Mouse (Mus musculus): ENCODE measurements at regions not wholly inside any gene's neighbourhood (a gene's known extent, or its start where the extent isn't known, plus 50 kb on each side); places are given as distances from the start of the nearest gene placed in this dataset.
"Not testable (repeated sequence)": the region's sequence is repeated elsewhere in the genome, so short reads cannot be mapped to it uniquely, and the experiment has no call there.

DNA sequence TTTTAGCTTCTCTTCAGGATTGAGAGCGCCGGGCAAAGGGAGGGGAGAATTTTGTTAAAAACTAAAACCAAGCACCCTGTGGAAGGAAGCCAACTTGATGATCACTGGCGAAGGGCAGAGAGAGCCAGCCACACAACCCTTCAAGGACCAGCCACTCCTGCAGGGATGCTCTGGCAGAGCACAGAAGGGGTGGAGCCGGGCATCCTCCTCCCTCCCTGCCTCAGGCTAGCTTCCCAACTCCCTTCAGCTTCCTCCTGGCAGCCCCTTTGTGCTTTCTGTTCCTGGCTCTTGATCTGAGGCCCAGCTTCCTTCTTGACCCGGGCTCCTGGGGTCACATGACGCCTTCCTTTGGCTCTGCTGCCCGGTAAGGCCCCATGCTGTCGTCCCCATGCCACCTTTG is 591.8 kb upstream of the Gm10131 start:
- DNase-seq = no peak

DNA sequence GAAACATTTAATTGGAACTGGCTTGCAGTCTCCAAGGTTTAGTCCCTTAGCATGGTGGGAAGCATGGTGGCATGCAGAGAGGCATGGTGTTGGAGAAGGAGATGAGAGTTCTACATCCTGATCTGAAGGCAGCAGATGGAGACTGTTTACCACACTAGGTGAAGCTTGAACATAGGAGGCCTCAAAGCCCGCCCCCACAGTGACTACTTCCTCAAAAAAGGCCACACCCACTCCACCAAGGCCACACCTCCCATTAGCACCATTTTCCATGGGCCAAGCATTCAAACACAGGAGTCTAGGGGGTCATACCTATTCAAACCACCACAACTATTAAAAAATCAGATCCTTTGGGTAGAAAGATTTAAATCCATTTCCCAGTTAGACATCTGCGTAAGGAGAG is 591.3 kb upstream of the Gm10131 start:
- no peak for DNase-seq

DNA sequence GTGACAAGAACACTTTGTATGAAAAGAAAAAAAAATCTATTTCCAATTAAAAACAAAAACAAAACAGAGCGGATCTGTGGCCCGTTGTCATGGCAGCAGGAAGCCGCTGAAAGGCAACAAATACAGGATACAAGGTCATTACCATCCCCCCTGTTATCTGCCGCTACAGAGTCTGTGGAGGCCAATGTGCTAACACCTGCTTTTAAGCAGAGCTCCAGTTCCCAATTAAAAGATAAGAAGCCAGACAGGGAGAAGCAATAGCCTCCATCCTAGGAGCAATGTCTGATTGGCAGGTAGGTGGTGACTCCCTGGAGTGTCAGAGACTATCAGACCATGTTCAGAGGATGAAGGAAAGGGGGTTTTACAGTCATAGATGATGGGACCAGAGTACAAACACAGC is 587.5 kb upstream of the Gm10131 start:
- no peak for DNase-seq

DNA sequence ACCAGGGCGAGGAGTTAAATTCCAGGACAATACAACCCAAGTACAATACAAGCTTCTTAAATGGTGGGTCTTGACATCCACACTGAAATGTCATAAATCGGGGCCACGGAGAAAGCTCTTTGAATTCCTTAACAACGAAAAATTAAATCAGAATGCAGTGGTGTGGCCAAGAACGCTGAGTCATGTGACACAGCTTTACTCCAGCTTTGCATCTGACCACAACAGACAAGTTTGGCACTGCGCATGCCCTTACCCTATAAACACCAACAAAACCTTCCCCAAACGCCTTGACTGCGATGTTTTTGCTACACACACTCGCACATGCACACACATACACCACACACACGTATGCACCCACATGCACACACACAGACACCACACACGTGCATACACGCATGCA is 584.8 kb upstream of the Gm10131 start:
- DNase-seq = no peak

DNA sequence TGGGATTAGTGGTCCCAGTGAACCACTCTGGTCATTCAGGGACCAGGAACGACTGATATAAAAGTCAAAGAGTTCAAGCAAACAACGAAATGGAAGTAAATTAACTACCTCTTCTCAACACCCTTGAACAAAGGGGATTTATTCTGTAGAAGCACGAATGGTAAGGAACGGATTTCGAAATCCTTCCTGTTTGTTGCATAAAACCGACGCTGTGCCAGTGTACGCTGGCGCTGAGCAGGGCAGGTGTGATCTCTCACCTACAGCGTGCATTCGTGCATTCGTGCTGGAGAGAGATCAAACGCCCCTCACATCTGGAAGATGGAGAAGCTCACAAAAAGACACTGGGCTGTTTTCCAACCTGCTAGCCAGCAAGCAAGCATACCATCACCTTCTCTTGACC is 581.1 kb upstream of the Gm10131 start:
- DNase-seq = no peak

DNA sequence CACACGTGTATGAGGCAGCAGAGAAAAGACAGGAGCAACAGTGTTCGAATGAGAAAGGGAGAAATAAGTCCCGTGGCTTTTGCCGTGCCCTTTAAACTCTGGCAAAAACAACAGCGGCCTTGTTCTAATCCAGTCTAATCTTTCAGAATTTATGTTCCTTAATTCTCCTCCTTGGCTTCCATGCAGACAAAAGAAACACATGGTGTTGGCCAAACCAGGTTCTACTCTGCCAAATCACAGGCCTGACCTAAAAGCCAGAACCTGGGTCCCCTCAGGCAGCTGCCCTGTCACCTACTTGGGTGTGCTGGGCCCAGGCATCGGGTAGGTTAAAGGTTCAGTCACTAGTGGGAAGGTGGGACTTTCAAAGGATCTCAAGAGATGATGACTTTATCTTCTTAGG is 580.2 kb upstream of the Gm10131 start:
- DNase-seq = no peak

DNA sequence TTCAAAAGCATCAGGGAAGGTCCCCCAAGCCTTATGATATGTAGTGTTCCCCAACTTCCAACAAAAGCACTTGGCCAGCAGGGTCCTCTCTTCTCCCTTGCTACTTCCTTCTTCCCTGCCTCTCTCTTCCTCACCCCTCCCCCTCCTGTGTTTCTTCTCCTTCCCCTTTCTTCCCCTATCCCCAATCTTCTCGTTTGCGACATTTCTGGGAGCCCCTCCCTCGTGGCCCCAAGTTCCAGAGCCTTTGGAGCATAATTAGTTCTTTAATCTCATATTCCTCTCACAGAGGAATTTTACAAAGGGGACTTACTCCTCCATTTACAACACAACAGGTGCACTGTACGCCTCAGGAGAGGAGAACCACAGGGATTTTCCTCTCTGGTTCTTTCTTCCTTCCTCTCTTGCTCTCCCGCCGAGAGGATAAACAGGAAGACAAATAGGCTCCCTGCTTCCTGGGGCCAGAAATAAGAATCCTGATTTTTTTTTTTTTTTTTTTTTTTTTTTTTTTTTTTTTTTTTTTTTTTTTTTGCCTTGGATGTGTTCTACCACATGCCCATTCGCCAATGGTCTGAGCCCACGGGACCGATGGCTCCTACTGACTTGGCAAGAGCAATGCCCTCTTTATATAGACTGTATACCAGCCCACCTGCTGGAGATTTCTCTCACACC is 578.4 kb upstream of the Gm10131 start:
- DNase-seq = no peak

DNA sequence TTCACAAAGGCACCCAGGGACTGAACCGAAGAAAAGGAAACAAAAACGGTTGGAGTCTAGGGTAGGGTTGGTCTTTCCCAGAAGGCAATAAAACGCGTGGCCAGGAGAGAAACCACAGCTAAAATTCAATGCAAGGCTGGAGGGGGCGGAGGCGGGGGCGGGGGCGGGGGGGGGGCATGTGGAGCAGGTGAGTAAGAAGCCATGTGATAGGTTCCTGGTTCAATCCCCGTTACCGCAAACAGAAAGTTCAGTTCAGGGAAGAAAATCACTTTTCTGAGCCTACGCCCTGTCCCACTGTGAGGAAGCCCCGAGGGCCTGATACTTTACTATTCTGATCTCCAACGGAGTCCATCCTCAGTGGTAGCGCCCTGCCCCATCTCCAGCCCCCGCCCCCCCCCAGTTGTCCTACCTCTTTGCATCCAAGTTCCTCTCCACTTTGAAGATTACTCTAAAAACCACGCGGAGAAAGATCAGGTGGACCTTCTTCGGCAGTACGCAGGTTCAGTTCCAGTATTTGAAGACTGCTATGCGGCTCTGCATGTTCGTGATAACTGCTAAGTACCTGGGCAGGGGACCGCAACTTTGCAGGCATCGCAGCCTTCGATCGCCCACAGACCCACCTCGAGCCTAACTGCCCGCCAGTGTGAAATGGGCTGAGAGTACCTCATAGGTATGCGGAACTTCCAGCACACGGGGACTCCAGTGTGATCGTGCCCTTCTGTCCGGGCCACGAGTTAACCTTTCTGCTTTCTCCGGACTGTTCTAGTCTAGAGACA is 577.7 kb upstream of the Gm10131 start:
- peak; percentile 18 to 23 for DNase-seq

DNA sequence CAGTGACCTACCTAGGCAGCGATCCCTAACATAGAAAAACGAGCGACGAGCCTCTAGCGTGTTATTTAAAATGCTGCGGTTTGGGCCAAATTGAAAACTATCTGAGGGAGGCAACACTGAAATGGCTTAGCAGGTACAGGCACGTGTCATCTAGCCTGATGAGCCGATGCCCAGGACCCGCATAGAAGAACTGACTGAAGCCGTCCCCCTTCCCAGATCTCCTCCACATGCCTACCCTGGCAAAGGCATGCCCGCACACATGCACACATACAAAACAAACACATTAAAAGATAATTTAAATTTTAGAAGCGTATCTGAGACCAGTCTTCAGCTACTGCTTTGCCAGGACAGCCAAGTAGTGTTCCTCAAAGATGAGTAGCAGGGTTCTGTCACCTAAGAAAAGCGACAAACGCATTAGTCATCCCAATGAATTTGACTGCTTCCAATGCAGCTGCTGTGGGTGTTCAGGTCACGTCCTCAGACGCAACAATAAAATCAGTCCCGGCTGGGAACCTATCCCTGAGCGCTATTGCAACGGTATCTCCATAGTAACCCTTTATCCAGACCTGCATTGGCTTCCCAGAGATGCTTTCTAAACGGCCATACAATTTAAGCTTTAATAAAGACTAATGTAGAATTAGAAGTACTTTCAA is 577.0 kb upstream of the Gm10131 start:
- no peak for DNase-seq

DNA sequence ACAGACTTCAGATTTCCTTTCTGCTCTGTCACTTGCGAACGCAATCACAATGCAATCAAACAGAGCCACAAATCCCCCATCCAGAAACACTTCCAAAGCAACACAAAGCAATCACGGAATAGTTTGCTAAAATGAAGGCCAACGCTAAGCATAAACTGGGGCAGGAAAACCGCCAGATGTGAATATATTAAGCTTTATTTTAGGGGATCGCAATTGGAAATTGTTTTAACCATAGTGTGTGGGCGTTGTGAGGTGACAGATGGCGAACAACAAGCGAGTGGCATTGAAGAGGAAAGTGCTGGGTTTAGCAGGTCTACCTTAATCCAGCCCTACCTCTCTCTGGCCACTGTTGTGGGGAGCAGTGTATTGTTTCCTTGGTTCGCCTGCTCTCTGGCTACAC is 574.8 kb upstream of the Gm10131 start:
- DNase-seq = no peak

DNA sequence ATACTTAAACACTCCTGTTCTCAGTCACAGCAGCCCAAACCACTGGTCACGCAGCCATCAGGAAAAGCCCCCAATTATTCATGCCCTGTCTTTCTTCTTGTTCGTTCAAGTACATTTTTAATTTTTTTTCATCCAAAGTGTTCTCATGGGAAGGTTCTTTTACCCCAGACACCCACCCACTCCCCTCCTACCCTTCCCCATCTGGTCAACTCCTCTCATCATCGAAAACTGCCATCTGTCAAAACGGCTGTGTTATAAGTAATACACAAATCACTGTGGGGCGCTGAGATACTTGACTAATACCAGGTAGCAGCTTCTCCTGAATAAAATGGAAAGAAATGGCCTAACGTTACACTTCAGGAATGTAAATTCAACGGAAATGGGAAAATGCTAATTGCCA is 573.1 kb upstream of the Gm10131 start:
- DNase-seq = no peak

DNA sequence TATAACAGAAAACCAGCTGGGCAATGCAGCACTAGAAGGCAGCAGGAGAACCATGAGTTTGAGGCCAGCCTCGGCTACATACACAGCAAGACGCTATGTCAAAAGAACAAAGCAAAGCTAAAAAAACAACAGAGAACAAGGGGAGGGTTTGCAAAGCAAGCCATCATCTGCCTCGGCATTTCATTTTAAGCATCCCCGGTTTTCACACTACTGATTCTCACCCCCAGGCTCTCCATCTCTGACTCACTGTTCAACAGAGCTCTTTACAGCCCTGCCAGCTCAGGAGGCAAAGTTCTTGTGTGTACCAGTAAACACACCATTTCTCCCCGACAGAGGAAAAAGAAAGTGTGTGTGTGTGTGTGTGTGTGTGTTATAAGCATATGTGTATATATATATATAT is 571.6 kb upstream of the Gm10131 start:
- DNase-seq = no peak

DNA sequence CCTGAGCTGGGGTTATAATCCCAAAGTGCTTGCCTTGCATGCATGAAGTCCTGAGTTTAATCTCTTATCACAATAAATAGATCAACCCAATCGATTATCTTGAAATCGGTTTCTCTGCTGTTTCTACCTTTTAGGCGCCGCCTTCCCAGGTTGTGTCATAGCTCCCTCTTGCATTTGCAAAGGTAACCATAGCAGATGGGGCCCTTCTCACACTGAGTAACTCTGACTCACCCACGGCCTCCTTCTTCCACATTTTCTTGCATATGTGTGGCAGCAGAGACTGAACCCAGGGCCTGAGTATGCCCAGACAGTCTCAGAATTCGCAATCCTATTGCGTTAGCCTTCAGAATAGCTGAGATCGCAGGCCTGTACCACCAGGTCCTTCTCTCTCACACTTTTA is 570.7 kb upstream of the Gm10131 start:
- no peak for DNase-seq

DNA sequence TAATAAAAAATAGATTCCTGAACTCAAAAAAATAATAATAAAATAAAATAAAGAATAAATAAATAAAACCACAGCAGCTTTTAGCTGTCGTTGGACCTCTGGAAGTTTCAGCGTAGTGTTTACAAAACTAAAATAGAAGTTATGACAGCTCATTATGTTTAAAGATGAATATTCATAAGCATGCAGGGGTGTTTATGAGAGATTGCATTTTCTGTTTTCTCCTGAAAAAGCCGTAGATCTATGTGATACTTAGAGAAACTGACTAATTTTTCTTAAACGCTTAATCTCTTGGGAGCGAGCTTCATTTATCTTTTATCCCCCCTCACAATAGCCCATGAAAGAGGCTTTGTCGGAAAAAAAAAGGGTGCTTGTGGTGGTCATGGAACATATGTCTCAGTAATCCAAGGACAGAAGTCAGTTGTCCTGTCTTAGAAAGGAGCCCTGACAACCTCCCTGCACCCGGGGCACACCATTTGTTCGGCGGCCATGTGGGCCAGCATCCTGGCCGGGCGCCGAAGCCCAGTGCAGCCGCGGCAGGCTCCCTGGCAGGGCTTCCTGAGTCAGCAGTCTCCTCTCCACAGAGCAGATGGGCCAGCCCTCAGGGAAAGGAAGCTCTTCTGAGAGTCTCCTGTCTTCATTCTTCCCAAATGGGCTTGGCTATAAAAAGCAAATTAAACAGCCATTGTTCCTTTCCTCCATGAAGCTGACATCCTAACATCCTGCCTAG is 568.2 kb upstream of the Gm10131 start:
- DNase-seq = no peak

DNA sequence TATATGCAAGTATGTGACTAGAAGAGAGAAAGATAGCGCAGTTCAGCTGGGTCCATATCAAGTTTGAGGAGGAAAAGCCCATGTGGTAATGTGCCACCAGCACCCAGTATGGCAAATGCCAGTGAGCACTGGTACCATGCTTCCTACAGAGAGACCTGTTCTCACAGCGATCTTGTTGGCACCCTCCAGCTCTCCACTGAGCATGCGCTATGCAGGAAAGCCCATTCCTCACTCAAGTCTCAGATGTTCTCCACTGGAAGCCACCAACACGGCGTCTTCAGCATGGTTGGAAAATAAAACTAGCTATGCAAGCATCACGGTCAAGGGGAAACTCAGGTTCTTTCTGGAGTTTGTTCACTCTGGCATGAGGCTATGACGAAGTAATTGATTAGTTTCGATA is 567.3 kb upstream of the Gm10131 start:
- no peak for DNase-seq

DNA sequence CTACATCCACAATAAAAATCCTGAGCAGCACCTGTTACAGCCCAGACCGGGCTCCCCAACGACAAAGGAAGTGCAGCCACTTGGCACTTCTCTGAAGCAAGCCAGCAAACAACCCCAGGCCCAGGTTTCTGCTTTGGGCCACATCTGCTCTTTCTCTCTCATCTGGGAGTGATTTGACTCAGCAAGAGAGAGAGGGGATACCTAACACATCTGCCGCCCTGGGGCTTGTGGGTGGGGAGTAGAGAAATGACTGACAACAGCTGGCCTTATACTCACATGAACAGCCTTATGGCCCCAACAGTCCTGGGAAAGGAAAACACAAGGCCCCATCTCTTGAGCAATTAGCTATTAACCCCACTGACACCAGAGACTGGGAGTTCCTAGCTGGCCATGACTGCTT is 560.2 kb upstream of the Gm10131 start:
- DNase-seq = peak; percentile 77 to 86

DNA sequence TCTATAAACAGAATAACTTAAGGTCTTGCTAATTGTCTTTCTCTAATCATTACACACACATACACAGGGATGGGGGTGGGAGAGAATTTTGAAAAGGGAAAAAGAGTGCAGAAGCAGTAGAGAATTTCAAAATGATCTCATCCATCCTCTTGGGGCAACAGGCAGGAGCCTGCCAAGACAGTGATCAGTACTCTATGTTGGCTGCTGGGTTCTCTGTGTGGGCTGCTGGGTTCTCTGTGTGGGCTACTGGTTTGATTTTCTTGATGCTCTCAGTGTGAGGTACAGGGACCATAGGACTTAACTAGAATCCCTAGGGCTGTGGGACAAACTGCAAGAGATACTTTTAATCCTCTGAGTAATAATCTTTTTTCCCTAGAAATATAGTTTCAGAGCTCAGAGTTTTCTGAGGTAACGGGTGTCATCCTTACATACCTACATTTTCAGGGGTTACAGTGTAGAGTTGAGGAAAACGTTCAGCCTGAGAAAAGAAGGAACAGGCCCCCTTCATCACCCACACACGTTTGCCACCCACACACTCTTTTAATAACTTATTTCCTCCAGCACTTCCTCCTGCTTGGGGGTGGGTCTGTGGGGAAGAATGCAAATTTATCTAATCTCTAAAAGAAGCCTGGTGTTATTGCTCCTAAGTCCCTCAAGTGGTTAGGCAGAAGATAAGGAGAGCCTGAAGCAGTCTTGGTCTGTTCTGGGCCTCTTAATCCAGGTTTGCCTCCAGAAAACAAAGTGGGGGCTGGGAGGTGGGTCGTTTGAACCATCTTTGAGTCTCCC is 559.6 kb upstream of the Gm10131 start:
- DNase-seq = no peak

DNA sequence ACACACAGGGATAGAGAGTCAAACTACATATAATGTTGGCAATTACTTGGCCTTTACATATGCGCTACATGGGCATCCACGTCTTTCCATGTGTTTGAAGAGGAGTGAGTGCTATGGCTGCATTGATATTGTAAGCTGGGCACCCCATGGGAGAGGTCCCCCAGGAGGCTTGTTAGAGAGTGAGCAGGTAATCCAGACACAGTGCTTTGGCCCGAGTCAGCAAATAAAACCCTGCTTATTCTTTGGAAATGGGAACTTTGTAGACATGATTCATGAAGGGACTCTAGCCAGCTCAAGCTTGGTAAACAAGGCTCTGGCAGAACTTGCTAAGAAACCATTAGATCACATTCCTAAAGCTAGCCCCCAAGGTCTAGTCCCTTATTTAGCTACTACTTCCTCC is 557.6 kb upstream of the Gm10131 start:
- DNase-seq = no peak

DNA sequence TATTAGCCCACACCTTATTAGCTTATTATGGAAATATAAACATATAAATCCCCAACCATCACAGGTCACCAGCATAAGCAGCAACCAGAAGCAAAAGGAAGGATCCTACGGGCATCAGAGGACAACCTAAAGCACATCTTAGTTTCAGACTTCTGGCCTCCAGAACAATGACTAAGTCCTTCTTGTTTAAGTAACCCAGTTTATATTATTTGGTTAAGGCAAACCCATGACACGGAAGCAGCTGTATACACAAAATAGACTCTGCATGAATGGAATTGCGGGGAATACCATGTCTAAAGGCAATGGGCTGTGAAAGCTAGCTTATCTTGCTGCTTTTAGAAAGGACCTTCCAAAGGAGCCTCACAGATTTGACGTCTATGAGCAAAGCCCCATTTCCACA is 552.9 kb upstream of the Gm10131 start:
- no peak for DNase-seq

DNA sequence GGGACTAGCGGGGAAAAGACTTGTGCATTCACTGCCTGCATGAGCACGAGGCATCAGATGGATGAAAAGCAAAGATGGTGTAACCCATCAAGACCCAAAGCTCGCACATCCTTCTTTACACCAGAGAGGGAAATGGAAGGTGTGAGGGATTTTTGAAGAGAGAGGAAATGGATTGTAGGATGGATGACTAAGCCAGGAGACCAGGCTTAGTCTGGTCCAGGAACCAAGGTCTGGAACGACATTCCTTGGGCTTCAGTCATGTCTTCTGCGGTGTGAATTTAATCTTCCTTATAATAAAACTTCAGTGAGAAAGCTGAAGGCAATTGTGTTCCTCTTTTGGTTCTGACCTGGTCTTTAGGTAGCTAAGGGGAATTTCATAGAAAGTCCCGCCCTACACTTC is 551.0 kb upstream of the Gm10131 start:
- DNase-seq = no peak

DNA sequence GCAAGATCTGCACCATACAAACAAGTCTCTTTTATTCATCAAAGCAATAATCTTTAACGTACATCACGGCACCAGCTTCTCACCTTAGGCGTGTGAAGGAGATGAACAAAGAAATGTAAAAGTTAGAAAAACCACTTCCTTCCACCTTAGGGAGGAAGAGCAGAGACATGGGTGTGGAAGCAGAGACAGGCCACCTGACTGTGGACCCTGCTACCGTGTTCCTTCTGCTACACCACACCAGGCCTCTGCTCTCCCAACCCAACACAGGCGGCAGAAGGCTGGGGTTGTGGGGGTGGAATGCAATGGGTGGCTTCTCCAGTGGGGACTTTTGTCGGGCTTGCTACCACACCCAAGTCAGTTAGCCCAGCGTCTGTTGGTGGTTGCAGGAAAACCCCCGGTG is 540.2 kb upstream of the Gm10131 start:
- peak; percentile 66 to 78 for DNase-seq

DNA sequence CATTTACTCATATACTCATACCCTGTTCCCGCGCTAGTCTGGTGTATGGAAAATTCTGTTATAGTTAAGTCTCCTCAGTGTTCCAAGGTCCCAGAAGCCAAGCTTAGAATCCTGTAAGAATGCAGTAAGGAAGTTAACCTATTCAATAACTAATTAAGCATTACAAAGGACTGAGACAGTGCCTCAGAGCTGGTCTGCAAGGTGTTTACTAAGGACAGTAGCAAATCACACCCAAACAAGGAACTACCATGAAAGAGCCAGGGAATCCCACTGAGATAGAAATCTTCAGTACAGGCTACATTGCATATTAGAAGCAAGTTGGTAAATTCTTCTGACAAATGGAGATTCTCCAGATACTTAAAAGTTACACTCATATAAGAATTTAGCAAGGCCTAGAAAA is 516.7 kb upstream of the Gm10131 start:
- not testable (repeated sequence) for DNase-seq

DNA sequence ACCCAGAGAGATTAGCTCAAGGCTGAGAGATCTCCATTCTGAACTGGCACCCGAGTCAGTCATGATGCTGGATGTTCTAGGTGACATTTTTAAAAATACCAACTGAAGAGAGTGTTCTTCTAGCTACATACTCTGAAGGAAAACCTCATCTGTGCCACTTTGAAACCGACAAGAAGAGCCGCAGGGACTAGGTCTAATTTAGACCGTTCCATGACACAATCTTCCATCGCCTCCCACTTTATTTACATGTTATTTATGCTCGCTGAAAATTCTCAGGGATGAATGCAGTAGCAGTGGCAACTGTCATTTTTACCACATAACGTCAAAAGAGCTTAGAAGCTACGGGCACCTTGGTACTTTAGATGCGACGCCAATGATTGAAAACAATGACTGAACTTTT is 514.1 kb upstream of the Gm10131 start:
- no peak for DNase-seq

All from thymus, postnatal 36 days (tissue).